Mouse (Mus musculus): ENCODE measurements around the gene Asb16. TPM values are rescaled to one million over a fixed set of nuclear protein-coding genes. Genes with fewer than 3 reads are reported as not detected.

Asb16 gene
- total and polyA plus RNA-seq, 3 experiments: 0.05 TPM; not detected in 2

DNA sequence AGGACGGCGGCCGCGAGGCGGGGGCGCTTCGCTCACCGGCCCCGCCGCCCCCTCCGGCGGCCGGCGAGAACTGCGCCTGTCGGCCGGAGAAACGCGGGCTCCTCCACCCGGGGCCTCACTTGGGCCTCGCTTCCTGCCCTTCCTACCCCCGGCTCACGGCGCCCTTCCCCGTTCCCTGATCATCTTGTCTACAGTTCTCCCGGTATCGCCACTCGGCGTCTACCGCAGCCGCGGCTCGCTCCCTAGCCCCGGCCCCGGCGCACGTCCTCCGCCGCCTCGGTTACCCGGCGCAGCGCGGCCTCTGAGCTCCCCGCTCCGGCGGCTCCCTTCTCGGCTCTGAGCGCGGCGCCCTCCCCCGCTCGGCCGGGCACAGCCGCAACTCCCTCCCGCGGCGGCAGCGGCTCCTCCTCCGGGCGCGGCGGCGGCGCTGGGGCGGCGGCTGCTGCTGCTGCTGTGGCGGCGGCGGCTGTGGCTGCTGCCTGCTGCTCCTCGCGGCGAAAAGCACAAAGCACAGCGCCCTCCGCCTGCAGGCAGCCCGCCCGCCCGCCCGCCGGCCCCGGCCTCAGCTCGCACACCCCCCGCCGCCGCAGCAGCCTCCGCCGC is 48.9 kb downstream of the Asb16 start:
- Histone ChIP-seq H3K27me3 (ENCODE audit: insufficient read depth, low read length) (peaks cover 12% of the 10 kb centered on the region), H3K4me1 (ENCODE audit: insufficient read depth, low read depth, low read length) (peaks cover 53% of the 10 kb centered on the region), H3K36me3 (replicated peaks) (peaks cover 38% of the 10 kb centered on the region), H3K4me3 (ENCODE audit: low read depth, low read length) (peak overlapping the region; percentile 89), H3K9me3 (replicated peaks) (no peaks in the 10 kb centered on the region)
- TF ChIP-seq POLR2AphosphoS5 (IDR thresholded peaks at IDR 0.05; ENCODE audit: insufficient replicate concordance, low read depth, low read length) (no peak), TAL1 (conservative IDR thresholded peaks at IDR 0.05; ENCODE audit: low read depth, low read length) (no peak), GATA1 (IDR thresholded peaks at IDR 0.05; ENCODE audit: borderline replicate concordance, low read length) (no peak), GATA2 (IDR thresholded peaks at IDR 0.05; ENCODE audit: borderline replicate concordance, low read depth, low read length) (no peak), CTCF (IDR thresholded peaks at IDR 0.05; ENCODE audit: low read depth, low read length) (no peak)
- ATAC-seq (ENCODE audit: extremely low read depth, insufficient number of reproducible peaks, low FRiP score, poor library complexity, severe bottlenecking): no peak
- peak; percentile 69 for DNase-seq (ENCODE audit: low spot score)

DNA sequence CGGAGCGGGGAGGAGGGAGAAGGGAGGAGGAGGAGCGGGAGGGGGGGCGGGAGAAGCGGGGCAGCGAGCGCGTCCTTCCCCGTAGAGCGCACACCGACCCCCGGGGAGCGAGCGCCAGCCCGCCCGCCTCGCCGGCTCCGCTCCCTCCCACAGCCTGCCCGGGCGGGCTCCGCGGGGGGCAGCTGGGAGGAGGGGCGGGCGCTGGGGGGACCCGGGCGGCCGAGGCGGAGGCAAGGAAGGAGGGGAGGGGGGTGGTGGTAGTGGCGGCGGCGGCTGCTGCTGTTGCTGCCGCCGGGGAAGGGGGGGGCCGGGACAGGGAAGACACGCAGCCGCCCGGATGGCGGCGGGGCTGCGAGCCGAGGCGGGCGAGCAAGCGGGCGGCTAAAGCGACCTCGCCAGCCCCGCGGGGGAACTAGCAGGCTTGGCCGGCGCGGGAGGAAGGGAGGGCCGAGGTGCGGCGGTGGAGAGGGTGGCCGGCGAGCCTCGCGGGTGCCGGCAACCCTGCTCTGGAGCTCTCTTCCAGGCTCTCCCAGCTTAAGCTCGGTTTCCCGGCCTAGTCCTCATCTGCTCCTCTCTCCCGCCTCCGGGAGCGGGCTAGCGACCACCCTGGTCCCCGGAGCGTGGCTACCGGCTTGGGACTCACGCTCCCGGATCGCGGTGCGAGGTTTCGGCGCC is 49.5 kb downstream of the Asb16 start:
- DNase-seq (ENCODE audit: low spot score): peak; percentile 78
- no peak for ATAC-seq (ENCODE audit: extremely low read depth, insufficient number of reproducible peaks, low FRiP score, poor library complexity, severe bottlenecking)

DNA sequence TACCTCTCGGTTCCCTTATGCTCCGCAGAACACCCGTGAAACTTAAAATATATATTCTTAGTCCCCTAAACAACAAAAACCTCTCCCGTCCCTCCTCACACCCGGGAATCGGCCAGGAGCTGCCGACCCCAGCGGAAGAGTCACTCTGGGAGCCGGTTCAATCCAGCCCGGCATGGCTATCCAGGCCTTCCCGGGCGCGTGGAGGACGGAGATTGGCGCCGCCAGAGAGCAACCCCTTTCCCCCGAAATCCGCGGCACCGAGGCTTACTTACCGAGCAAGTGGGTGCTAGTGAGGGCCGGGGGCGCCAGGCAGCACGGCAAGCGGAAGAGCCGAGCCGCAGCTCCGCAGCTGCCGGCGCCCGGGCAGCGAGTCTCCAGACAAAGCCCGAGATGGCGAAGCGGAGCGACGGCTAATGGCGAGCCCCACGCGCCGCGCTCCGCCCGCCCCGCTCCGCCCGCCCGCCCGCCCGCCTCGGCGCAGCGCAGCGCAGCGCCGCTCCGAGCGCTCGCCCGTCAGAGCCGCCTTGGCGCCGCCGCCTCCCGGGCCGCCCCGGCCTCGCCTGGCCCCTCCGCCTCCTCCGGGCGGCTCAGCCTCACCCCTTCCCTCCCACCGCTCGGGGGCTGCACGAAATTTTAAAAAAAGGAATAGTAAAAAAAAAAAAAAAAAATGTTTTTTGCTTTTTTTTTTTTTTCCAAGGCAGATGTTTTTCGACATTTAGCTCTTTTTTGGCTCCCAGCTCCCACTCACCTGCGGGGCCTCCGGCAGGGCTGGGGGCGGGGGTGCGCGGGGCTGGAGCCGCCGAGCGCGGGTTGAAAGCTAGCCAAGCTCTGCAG is 50.2 kb downstream of the Asb16 start:
- H3K36me3 ChIP-seq (replicated peaks): peaks cover 24% of the 10 kb centered on the region
- DNase-seq (ENCODE audit: low spot score) (peak; percentile 67), ATAC-seq (ENCODE audit: extremely low read depth, insufficient number of reproducible peaks, low FRiP score, poor library complexity, severe bottlenecking) (no peak)
- no peaks in the 10 kb centered on the region for H3K9me3 ChIP-seq (replicated peaks)
- H3K4me3 ChIP-seq (ENCODE audit: low read depth, low read length): peak overlapping the region; percentile 89
- peaks cover 41% of the 10 kb centered on the region for H3K4me1 ChIP-seq (ENCODE audit: insufficient read depth, low read depth, low read length)
- H3K27me3 ChIP-seq (ENCODE audit: insufficient read depth, low read length): peaks cover 23% of the 10 kb centered on the region
- no peak for TF ChIP-seq POLR2AphosphoS5 (IDR thresholded peaks at IDR 0.05; ENCODE audit: insufficient replicate concordance, low read depth, low read length)
- no peak for TF ChIP-seq GATA1 (IDR thresholded peaks at IDR 0.05; ENCODE audit: borderline replicate concordance, low read length)
- TF ChIP-seq CTCF (IDR thresholded peaks at IDR 0.05; ENCODE audit: low read depth, low read length): no peak
- no peak for TF ChIP-seq GATA2 (IDR thresholded peaks at IDR 0.05; ENCODE audit: borderline replicate concordance, low read depth, low read length)
- TF ChIP-seq TAL1 (conservative IDR thresholded peaks at IDR 0.05; ENCODE audit: low read depth, low read length): no peak

More for the DNA sequence above, 49.5 kb downstream of the Asb16 start:
- peaks cover 32% of the 10 kb centered on the region for H3K36me3 ChIP-seq (replicated peaks)
- peak overlapping the region; percentile 89 for H3K4me3 ChIP-seq (ENCODE audit: low read depth, low read length)
- H3K4me1 ChIP-seq (ENCODE audit: insufficient read depth, low read depth, low read length): peaks cover 47% of the 10 kb centered on the region
- no peaks in the 10 kb centered on the region for H3K9me3 ChIP-seq (replicated peaks)
- peaks cover 16% of the 10 kb centered on the region for H3K27me3 ChIP-seq (ENCODE audit: insufficient read depth, low read length)
- TF ChIP-seq GATA1 (IDR thresholded peaks at IDR 0.05; ENCODE audit: borderline replicate concordance, low read length) (no peak), CTCF (IDR thresholded peaks at IDR 0.05; ENCODE audit: low read depth, low read length) (no peak), POLR2AphosphoS5 (IDR thresholded peaks at IDR 0.05; ENCODE audit: insufficient replicate concordance, low read depth, low read length) (no peak), GATA2 (IDR thresholded peaks at IDR 0.05; ENCODE audit: borderline replicate concordance, low read depth, low read length) (no peak), TAL1 (conservative IDR thresholded peaks at IDR 0.05; ENCODE audit: low read depth, low read length) (no peak)

DNA sequence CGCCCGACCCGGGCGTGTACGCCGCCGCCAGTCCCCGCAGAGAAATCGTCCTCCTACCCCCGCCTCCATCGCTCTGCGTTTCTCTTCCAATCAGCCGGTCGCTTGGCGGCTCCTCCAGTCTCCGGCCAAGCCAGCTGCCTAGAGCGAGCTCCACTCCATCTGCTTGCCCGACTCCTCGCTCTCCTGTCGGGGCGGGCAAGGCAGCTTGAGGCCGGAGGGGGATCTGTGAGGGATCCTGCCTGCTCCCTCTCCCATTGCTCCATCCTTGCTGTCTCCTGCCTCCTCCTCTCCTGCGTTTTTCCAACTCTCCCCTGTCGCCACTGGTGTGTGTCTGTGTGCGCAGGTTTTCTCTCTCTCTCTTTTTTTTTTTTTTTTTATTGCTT is 50.9 kb downstream of the Asb16 start, which contains the start of gene Ubtf:
Gene Ubtf, minus strand, starts transcription at position 333 of the 383 bp plus-strand sequence.
- H3K36me3 ChIP-seq (replicated peaks): peaks cover 18% of the 10 kb centered on the region
- peak; percentile 69 for DNase-seq (ENCODE audit: low spot score)
- peaks cover 35% of the 10 kb centered on the region for H3K4me1 ChIP-seq (ENCODE audit: insufficient read depth, low read depth, low read length)

DNA sequence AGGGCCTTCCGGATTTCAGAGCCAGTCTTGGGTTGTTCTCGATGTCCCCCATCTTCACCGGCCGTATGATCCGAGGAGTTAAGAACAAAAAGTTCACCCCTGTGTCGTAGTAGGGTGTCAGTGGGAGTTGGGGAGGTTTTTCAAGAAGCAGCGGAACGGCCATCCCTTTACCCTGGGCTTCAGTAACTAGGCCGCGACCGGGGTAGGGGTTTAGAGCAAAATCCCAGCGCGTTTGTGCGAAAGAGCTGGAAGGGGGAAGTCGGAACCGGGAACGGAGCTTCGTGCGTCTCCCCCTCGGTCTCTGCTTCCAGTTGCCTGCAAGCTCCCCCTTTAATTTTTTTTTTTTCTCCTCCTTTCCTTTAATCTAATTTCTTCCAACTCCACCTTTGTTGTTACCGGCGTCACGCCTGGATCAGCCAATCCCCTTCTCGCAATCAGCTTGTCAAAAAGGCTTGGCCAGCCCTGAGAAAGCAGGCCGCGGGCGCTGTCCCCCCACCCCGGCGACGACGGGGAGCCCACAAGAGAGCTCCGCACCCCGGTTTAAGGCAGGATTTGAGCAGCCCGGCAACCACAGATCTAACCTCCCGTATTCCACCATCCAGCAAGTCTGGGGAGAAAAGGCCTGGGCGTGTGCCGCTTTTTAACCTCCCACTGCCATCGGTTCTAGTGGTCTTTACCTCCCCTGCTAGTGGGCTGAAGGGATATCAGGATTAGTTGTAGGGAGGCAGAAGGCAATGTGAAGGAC is 51.6 kb downstream of the Asb16 start:
- TF ChIP-seq GATA1 (IDR thresholded peaks at IDR 0.05; ENCODE audit: borderline replicate concordance, low read length): no peak
- no peak for TF ChIP-seq POLR2AphosphoS5 (IDR thresholded peaks at IDR 0.05; ENCODE audit: insufficient replicate concordance, low read depth, low read length)
- TF ChIP-seq CTCF (IDR thresholded peaks at IDR 0.05; ENCODE audit: low read depth, low read length): no peak
- TF ChIP-seq TAL1 (conservative IDR thresholded peaks at IDR 0.05; ENCODE audit: low read depth, low read length): no peak
- no peak for TF ChIP-seq GATA2 (IDR thresholded peaks at IDR 0.05; ENCODE audit: borderline replicate concordance, low read depth, low read length)
- DNase-seq (ENCODE audit: low spot score): peak; percentile 83
- no peaks in the 10 kb centered on the region for H3K9me3 ChIP-seq (replicated peaks)
- H3K36me3 ChIP-seq (replicated peaks): peaks cover 11% of the 10 kb centered on the region
- peaks cover 29% of the 10 kb centered on the region for H3K27me3 ChIP-seq (ENCODE audit: insufficient read depth, low read length)
- H3K4me1 ChIP-seq (ENCODE audit: insufficient read depth, low read depth, low read length): peaks cover 28% of the 10 kb centered on the region
- peak overlapping the region; percentile 89 for H3K4me3 ChIP-seq (ENCODE audit: low read depth, low read length)
- peak; percentile 29; the same call in 1 of the 2 replicates for ATAC-seq (ENCODE audit: extremely low read depth, insufficient number of reproducible peaks, low FRiP score, poor library complexity, severe bottlenecking)

More for the DNA sequence above, 50.9 kb downstream of the Asb16 start, which contains the start of gene Ubtf:
- peaks cover 27% of the 10 kb centered on the region for H3K27me3 ChIP-seq (ENCODE audit: insufficient read depth, low read length)
- ATAC-seq (ENCODE audit: extremely low read depth, insufficient number of reproducible peaks, low FRiP score, poor library complexity, severe bottlenecking): no peak
- no peak for TF ChIP-seq TAL1 (conservative IDR thresholded peaks at IDR 0.05; ENCODE audit: low read depth, low read length)
- TF ChIP-seq CTCF (IDR thresholded peaks at IDR 0.05; ENCODE audit: low read depth, low read length): no peak
- TF ChIP-seq POLR2AphosphoS5 (IDR thresholded peaks at IDR 0.05; ENCODE audit: insufficient replicate concordance, low read depth, low read length): no peak
- TF ChIP-seq GATA2 (IDR thresholded peaks at IDR 0.05; ENCODE audit: borderline replicate concordance, low read depth, low read length): no peak
- TF ChIP-seq GATA1 (IDR thresholded peaks at IDR 0.05; ENCODE audit: borderline replicate concordance, low read length): no peak
- no peaks in the 10 kb centered on the region for H3K9me3 ChIP-seq (replicated peaks)
- H3K4me3 ChIP-seq (ENCODE audit: low read depth, low read length): peak within 1 kb of the TSS; percentile 89
